Mouse (Mus musculus) testis, adult 2 months (tissue): ENCODE results near the gene Cldn7.

Experiments used
- CTCF ChIP-seq: fragments of 200-500 bp; IDR thresholded peaks from 2 replicates; pipeline ENCODE4 v1.5.1; 2012; ENCODE audit warnings: low read depth, mild to moderate bottlenecking, inconsistent platforms, low read length, moderate library complexity; ENCODE audit not compliant: control insufficient read depth, insufficient read depth, insufficient replicate concordance
- POLR2A ChIP-seq: fragments of 200-500 bp; IDR thresholded peaks from 2 replicates; pipeline ENCODE4 v1.6.1; 2012; ENCODE audit warnings: low read depth, mild to moderate bottlenecking, inconsistent platforms, low read length, moderate library complexity; ENCODE audit not compliant: control insufficient read depth

DNA sequence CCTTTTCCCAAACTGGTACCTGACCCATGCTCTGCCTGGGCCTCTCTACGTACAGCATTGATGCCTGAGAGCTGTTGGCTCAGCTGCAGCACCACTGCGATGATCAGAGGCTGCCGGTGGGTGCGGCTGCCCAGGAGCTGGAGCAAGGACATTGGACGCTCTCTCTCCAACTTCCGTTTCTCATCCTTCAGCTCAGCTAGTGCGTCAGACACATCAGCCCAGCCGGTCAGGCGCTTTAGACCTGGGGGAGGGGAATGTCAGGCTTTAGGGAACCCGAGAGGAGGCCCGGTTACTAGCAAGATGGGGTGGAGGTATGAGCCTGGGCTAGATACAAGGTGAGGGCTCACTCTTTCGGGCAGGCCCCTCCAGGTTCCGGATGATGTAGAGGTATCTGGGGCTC is 19.4 kb upstream of the Cldn7 start:
- TF ChIP-seq POLR2A (no peak), CTCF (no peak)
